Mouse (Mus musculus) thymus, adult 18-20 months (tissue): ENCODE measurements around the gene Tspoap1.

Experiments
- DNase-seq, 2 experiments: peaks; one replicate each; pipeline ENCODE4 v3.0.0; 2022; ENCODE audit warnings: mixed read lengths in 2 of 2

Gene Tspoap1

GRCm38 (mm10) chr11:87759609-87760005 lies 734 bp upstream of the Tspoap1 start:
- DNase-seq = peak; percentile 65 to 82

DNA sequence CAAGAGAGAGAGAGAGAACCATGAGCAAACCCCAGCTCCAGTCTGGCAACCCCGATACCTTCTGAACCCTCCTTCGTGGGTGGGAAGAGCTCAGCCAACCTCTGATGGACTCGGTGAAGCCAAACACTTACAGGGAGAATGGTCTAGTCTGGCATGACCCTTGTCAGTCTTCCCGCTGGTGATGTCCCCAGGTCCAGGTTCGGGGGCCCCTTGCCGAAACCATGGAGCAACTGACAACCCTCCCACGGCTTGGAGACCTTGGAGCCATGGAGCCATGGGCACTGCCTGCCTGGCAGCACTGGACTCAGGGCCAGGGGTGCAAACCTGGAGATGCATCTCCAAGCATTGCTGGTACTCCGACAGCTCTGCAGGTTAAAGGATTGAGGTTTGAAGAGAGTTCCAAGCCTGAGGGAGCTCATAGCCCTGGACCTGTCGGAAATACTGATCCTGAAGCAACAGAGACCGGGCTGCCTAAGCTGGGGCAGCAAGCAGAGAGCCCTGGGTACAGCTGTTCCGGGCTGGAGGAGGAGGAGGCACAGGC lies 910 bp downstream of the Tspoap1 start:
- no peak for DNase-seq

GRCm38 (mm10) chr11:87761806-87762701 lies 1.7 kb downstream of the Tspoap1 start:
- DNase-seq = no peak

DNA sequence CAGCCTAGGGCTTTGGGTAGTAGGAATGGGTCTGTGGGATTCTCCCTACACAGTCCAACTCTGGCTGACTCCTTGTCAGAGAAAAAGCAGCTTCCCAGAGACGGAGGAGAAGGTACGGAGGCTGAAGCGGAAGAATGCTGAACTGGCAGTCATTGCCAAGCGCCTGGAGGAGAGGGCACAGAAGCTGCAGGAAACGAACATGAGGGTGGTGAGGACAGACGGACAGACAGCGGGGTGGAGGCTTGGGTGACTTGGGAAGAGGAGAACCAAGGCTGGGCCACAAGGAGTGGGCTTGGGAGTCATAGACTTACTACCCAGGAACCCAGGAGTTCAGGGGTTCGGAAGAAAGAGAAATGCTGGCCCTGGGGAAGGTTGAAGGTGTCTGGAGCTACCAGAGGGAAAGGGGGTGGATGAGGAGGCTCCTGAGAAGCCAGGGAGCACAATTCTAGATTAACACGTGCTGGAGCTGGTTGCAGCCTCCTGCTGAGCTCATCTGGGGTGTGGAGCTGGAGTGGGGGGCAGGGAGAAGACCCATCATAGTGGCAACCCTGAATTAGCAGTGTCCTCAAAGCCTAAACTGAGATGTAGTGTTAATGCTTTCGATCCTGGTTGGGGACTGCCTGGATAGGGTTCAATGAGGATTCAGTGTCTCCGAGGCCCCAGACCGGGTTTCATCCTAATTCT lies 2.5 kb downstream of the Tspoap1 start:
- DNase-seq = no peak

DNA sequence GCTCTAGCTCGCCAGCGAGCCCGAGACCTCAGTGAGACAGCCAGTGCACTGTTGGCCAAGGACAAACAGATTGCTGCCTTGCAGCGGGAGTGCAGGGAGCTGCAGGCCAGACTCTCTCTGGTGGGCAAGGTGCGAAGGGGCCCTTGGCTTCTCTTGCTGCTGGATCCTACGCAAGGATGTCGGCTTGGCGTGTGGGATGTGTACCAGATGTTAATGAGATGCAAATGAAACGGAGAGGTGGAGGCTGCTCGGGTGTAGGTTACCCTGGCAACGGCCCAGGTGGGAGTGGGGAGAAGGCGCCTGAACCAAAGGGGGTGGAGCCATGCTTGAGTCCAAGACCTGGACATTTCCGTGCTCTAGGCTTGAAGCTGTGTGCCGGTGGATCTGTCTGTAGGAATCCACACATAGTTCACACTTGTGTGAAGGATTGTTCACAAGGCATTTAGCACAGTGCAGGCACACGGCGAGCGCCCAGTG lies 3.2 kb downstream of the Tspoap1 start:
- no peak for DNase-seq

DNA sequence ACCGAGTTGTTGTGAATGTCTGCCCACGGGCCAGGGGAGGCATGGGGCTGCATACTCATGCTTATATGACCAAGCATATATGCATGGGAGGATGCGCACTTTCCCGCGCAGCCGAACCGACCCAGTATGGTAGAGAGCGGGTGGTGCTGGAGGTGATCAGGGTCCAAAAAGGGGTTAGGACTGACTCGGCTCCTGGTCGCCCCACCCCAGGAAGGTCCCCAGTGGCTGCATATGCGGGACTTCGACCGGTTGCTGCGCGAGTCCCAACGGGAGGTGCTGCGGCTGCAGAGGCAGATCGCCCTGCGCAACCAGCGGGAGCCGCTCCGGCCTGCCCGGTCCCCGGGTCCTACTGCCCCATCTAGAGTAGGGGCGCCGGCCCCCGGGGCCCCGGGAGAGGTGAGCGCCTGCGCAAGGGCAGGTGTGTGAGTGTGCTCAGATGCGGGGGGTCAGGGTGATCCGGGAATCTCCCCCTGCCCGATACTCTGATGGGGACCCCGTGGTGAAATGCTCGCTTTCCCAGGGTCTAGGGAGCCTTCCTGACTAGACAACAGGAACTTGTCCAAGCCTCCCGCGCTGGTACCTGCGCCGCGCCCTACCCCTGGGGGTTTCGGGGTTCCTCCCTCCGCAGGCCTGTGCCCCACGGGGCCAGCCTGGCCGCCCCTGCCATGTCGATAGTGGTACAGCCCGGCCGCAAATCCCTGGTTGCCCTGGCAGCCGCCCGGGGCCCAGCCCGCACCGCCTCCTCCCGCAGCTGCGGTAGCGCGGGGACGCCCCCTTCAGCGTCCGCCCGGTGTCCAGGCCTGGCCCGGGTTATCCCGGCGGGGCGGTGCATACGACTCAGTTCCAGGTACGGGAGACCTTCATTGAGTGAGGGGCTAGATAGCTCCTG lies 3.9 kb downstream of the Tspoap1 start:
- no peak for DNase-seq

- DNase-seq = no peak
These were observed 8.4 kb downstream of the Tspoap1 start for GRCm38 (mm10) chr11:87768745-87769144.

DNA sequence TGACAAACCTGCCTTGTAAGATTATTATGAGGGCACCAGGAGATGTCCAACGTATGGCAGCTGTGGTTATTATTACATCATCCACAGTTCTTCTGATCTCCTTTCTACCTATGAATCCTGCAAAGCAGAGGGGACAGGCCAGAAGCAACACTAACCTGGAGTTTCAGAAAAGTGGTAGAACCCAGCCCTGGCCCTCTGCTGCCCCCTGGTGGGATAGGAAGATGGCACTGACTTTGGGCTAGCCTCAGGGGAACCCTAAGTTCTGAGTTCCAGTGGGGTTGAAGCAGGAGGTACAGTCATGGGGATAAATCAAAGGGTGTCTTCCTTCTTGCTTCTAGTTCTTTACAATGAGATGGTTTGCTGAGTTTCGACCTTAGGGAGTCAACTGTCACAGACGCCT lies 10.6 kb downstream of the Tspoap1 start:
- DNase-seq = peak; percentile 48 to 60

- no peak for DNase-seq
These were observed 12.0 kb downstream of the Tspoap1 start for GRCm38 (mm10) chr11:87772354-87772753.

DNA sequence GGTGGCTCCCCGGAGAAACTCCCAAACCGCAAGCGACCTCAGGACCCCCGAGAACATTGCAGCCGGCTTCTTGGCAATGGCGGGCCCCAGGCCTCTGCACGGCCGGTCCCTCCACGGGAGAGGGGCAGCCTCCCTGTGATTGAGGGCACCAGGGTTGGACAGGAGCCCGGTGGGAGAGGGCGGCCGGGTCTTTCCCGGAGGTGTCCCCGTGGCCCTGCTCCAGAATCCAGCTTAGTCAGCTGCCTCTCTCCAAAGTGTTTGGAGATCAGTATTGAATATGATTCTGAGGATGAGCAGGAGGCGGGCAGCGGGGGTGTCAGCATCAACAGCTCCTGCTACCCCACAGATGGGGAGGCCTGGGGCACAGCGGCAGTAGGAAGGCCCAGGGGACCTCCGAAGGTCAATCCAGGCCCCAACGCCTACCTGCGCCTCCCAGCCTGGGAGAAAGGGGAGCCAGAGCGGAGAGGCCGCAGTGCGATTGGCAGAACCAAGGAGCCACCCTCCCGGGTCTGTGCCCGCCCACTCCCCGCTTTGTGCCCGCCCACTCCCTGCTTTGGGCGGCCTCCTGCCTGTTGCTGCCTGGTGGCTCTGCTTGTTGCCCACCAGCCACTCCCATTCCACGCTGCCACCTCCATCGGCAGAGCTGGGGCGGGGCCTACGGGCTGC lies 17.9 kb downstream of the Tspoap1 start:
- no peak for DNase-seq

- no peak for DNase-seq
These were observed 18.6 kb downstream of the Tspoap1 start for GRCm38 (mm10) chr11:87778915-87779314.

DNA sequence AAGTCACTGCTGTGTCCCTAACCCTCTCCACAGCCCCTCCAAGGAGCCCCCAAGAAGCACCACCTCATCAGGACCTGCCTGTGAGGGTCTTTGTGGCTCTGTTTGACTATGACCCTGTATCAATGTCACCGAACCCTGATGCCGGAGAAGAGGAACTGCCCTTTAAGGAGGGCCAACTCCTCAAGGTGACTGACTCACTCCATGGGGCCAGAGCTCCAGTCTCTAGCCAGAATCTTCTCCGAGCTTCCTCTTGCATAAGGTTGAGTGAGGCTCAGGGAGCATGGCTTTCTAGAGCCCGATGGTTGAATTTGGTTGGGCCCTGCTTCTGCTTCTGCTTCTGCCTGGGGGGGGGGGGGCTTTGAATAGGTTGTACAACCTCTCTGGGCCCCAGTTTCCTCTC lies 19.1 kb downstream of the Tspoap1 start:
- DNase-seq = no peak

GRCm38 (mm10) chr11:87780130-87780529 lies 19.8 kb downstream of the Tspoap1 start:
- DNase-seq = no peak

DNA sequence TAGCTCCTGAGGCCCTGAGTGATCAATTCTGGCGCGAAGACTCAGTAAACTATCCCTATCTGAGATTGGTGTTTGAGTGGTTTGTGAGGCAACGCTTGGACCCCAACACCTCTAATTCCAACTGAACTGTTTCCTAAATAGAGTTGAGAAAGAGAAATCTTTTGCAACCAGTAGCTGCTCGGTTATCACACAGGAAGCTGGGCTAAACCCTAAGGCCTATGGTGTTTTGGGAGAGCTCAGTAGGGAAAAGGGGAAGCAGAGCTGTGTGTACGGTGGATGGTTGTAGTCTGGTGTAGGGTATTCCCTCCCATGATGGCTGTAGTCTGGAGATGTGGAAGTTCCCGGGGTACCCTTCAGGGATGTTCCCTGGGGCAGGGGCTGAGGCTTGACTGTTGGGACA lies 29.7 kb downstream of the Tspoap1 start:
- no peak for DNase-seq

DNA sequence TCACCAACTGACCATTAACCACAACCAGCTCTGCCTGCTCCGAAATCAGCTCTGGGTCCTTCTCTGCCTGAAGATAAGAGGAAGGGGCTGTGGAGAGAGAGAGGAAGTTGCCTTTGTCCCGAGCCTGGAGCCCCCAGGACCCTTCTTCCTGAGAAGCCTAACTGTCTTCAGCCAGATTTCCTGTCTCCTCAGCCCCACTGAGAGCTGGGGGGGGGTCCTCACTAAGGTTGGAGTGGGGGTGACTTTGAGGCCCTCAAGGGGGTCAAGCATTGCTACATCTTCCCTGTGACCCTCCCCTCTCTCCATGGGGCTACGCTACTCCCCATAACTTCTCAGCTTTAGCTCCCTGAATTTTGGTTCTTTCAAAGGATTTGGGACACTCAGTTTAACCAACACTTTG lies 33.1 kb downstream of the Tspoap1 start, which contains the start of gene Mpo:
Mpo (plus strand) TSS at position 122 of the 400 bp plus-strand sequence.
- no peak for DNase-seq

DNA sequence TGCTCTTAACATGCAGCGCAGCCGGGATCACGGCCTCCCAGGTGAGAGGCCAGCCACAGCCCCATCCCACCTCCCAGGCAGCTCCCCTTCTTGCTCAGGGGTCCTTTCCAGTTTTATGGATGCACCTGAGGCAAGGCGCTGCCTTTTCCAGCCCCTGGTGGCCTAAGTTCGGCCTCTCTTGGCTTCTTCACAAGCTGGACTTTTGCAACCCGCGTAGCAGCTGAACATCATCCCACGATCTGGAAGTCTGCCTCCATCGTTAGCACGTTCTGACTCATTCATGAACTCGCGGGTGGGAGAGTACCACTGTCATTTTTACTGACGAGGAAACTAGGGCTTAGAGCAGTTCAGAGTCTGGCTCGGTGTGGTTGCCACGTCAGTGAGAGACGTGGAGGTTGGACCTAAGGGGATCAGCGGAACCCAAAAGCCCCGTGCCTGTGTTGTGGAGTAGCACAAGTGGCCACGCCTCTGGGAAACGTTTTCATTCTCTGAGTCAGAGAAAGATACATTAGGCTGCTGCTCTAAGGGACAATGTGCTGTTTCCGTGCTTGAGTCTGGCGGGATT lies 41.5 kb downstream of the Tspoap1 start:
- DNase-seq = no peak

GRCm38 (mm10) chr11:87802621-87803020 lies 42.3 kb downstream of the Tspoap1 start:
- DNase-seq = no peak

DNA sequence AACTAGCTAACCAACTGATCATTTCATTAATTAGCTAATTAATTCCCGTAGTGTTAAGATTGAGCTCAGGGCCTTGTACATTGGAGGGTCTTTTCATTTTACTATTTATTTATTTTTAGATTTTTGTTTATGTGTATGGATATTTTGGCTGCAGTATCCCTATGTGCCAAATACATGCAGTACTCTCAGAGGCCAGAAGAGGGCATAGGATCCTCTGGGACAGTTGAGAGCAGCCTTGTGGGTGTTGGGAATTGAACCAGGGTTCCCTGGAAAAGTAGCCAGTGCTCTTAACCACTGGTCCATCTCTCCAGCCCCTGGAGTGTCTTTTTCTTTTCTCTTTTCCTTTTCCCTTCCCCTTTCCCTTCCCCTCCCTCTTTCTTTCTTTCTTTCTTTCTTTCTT lies 45.1 kb downstream of the Tspoap1 start:
- DNase-seq = no peak

DNA sequence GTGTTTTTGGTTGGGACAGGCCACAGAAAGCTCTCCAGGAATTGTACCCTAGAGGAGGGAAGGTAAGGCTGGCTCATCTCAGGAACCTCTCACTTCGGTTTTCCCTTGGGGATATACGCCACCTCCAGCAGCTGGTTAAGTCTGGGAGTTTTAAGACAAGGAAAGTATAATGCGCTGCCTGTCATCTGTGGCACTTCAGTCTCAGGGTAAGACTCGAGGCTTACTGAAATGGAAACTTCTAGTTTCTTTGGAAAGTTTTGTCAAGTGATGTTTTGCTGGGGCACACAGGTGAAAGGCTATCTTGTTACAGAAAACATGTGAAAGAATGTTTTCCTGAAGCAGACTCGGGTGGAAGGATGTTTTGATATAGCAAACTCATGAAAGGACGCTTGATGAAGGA lies 47.1 kb downstream of the Tspoap1 start:
- DNase-seq = no peak

DNA sequence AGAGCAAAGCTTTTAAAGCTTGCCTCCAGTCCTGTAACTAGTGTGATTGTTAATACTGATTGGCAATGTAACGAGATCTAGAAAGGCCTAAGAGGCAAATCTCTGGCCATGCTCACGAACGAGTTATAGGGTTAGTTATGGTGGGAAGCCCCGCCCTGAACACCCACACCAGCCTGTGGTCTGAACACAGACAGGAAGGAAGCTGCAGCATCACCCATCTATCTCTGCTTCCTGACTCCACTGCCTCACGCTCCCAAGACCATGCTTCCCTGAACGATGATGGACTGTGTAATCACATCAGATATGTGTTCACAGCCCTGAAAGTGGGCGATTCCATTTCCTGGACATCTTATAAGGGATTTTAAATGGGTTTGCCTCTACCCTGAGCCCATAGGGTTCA lies 47.9 kb downstream of the Tspoap1 start:
- no peak for DNase-seq

- no peak for DNase-seq
These were observed 51.1 kb downstream of the Tspoap1 start for GRCm38 (mm10) chr11:87811396-87811795.

DNA sequence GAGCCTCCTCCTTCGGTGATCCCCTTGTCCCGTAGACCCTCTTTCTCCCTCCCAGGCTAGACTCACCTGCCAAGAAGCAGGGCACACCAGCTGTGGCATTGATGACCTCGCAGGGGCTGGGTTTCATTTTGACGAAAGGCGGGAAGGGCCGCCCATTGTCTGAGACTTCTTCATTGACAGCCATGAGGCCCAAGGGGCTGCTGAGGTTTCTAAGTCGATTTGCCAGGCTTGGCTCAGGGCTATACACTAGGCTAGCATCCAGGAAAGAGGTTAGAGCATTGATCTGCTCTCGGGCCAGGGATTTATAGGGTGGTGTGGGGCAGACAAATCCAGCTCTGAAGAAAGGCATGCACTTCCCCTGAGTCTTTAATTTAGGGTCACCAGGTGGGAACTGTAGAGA lies 54.5 kb downstream of the Tspoap1 start:
- no peak for DNase-seq
